Mouse (Mus musculus) stomach, postnatal 0 days (tissue): Measurements from ENCODE around the gene Ovol1. TPM values are rescaled to one million over a fixed set of nuclear protein-coding genes. Genes with fewer than 3 reads are reported as not detected.

ENCODE experiments used
- ATAC-seq: fragments of 200-750 bp; cut with Nextera tagmentation; 2 replicates; pipeline ENCODE4 v1.8.0; 2017; ENCODE audit not compliant: low FRiP score, low TSS enrichment
- DNase-seq: peaks from one replicate; pipeline ENCODE4 v3.0.0-alpha.2; 2016; ENCODE audit warnings: low spot score
- H3K27ac ChIP-seq: fragments of 300-500 bp; sonication (generic); replicated peaks from 2 replicates; pipeline ENCODE4 v1.5.1; 2014; ENCODE audit warnings: mild to moderate bottlenecking, control low read depth
- H3K27me3 ChIP-seq: fragments of 300-500 bp; sonication (generic); 2 replicates; pipeline ENCODE4 v1.6.1; 2014; ENCODE audit warnings: low read length; ENCODE audit not compliant: control insufficient read depth, insufficient read depth
- H3K36me3 ChIP-seq: fragments of 300-500 bp; sonication (generic); 2 replicates; pipeline ENCODE4 v1.6.1; 2014; ENCODE audit warnings: low read length, mixed read lengths; ENCODE audit not compliant: control insufficient read depth, insufficient read depth
- H3K4me1 ChIP-seq: fragments of 300-500 bp; sonication (generic); replicated peaks from 2 replicates; pipeline ENCODE4 v1.6.1; 2014; ENCODE audit warnings: antibody characterized with exemption; ENCODE audit not compliant: control insufficient read depth, insufficient read depth
- H3K4me2 ChIP-seq: fragments of 300-500 bp; sonication (generic); replicated peaks from 2 replicates; pipeline ENCODE4 v1.6.1; 2014; ENCODE audit warnings: low read depth, mild to moderate bottlenecking, control low read depth, moderate library complexity
- H3K4me3 ChIP-seq: fragments of 300-500 bp; sonication (generic); 2 replicates; pipeline ENCODE4 v1.5.1; 2014; ENCODE audit warnings: low read depth, low read length, control low read depth
- H3K9ac ChIP-seq: fragments of 300-500 bp; sonication (generic); 2 replicates; pipeline ENCODE4 v1.6.1; 2014; ENCODE audit warnings: mild to moderate bottlenecking, low read length, control low read depth, mixed read lengths
- H3K9me3 ChIP-seq: fragments of 300-500 bp; sonication (generic); 2 replicates; pipeline ENCODE4 v1.6.1; 2016; ENCODE audit warnings: low read length; ENCODE audit not compliant: control insufficient read depth
- CTCF ChIP-seq: IDR thresholded peaks from 2 replicates; pipeline ENCODE4 v1.5.1; 2016; ENCODE audit warnings: antibody characterized with exemption, low read depth, mild to moderate bottlenecking, moderate library complexity
- EP300 ChIP-seq: optimal IDR thresholded peaks from 2 replicates; pipeline ENCODE3; 2016; ENCODE audit warnings: antibody characterized with exemption
- WGBS: fragments of 180-500 bp; shearing (Covaris S2); extraction: QIAGEN DNeasy Blood & Tissue Kit; methylation state at CpG from one replicate; pipeline ENCODE4 v1.1.7; 2014; 5-methylcytosine and 5-hydroxymethylcytosine counted together
- polyA plus RNA-seq: library from polyadenylated mRNA; unstranded; fragments of >200 nt; fragmentation: Nextera tagmentation; extraction: Ambion mirVana; gene quantifications from 2 replicates; pipeline ENCODE4 v1.2.1, GENCODE M21; 2015

Gene Ovol1
- polyA plus RNA-seq, 1 experiment from 2014 or later: 28.2 TPM

DNA sequence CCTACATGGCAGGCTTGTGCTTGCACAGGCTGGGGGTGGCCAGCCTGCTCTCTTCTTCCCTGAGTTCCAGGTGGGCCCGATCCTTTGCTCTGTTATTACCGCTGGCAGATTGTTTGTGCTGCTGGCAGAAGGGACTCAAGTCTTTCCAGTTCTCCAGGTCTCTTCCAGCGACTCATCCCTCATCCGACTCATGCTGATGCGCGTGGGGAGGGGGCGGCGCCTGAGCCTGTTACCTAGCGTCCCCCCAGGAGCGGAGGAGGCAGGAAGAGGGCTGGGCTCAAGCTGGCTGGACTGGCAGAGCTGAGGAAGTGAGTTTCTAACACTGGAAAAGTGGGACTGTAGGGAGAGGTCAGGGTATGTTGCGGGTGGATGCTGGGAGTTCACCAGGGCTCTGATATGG lies 16.4 kb downstream of the Ovol1 start:
- no peak for DNase-seq
- 0 out of 2 replicates have a peak overlapping the region, but pooled peaks have one; percentile 8 for H3K27ac ChIP-seq
- 43% methylated on average over 11 of the region's 11 CpGs for WGBS
- 0 out of 2 replicates have a peak, but pooled peaks have one; percentile 24 for ATAC-seq
- H3K27me3 ChIP-seq: no peaks in the 10 kb centered on the region
- H3K4me2 ChIP-seq: no peak overlapping the region
- H3K9ac ChIP-seq: no peak overlapping the region; the same call in 1 of the 2 replicates
- H3K4me3 ChIP-seq: no peak overlapping the region
- H3K9me3 ChIP-seq: no peaks in the 10 kb centered on the region
- no peaks in the 10 kb centered on the region for H3K36me3 ChIP-seq
- TF ChIP-seq CTCF: no peak
- no peak for TF ChIP-seq EP300
- no peaks in the 10 kb centered on the region for H3K4me1 ChIP-seq

DNA sequence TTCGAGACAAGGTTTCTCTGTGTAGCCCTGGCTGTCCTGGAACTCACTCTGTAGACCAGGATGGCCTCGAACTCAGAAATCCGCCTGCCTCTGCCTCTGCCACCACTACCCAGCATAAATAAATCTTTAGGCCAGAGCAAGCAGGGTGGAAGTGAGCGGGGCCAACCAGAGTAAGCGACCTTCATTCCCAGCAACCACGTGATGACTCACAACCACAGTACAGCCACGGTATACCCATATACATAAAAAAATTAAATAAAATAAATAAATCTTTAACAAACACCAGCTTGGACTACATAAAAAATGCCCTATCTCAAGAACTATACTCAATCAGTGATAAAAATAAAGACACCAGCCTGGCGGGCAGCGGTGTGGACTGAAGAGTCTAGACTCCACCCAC lies 17.1 kb downstream of the Ovol1 start:
- WGBS: 77% methylated on average over 9 of the region's 9 CpGs
- no peak overlapping the region for H3K27ac ChIP-seq
- no peak overlapping the region for H3K4me2 ChIP-seq
- DNase-seq (no peak), ATAC-seq (no peak)
- H3K9me3 ChIP-seq: no peaks in the 10 kb centered on the region
- no peak overlapping the region for H3K9ac ChIP-seq
- H3K36me3 ChIP-seq: no peaks in the 10 kb centered on the region
- TF ChIP-seq EP300 (no peak), CTCF (no peak)
- H3K4me1 ChIP-seq: no peaks in the 10 kb centered on the region
- H3K27me3 ChIP-seq: no peaks in the 10 kb centered on the region
- no peak overlapping the region for H3K4me3 ChIP-seq

DNA sequence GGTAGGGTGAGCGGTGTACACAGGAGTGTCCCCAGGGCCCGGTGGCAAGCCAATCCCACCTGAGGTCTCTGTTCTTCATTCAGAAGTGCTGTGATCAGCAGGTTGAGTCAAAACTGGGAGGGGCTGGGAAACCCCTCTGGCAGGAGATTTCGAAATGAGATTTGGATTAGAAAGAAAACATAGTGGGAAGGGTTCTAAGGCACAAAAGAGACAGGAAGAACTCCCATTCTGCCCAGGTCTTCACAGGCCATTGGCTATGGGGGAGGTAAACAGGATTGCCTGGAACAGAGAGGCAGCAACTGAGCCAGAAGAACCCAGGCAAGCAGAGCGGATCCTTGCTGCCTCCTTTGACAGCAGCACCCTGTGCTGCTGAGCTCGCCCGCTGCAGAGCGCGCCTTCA lies 21.7 kb downstream of the Ovol1 start:
- DNase-seq (no peak), ATAC-seq (no peak)
- WGBS: 71% methylated on average over 8 of the region's 8 CpGs
- H3K9ac ChIP-seq: no peak overlapping the region
- H3K4me3 ChIP-seq: no peak overlapping the region
- H3K27me3 ChIP-seq: no peaks in the 10 kb centered on the region
- peak overlapping the region; percentile 8; the same call in 1 of the 2 replicates for H3K27ac ChIP-seq
- H3K4me1 ChIP-seq: no peaks in the 10 kb centered on the region
- H3K4me2 ChIP-seq: no peak overlapping the region
- TF ChIP-seq CTCF: no peak
- TF ChIP-seq EP300: no peak
- no peaks in the 10 kb centered on the region for H3K36me3 ChIP-seq
- no peaks in the 10 kb centered on the region for H3K9me3 ChIP-seq

DNA sequence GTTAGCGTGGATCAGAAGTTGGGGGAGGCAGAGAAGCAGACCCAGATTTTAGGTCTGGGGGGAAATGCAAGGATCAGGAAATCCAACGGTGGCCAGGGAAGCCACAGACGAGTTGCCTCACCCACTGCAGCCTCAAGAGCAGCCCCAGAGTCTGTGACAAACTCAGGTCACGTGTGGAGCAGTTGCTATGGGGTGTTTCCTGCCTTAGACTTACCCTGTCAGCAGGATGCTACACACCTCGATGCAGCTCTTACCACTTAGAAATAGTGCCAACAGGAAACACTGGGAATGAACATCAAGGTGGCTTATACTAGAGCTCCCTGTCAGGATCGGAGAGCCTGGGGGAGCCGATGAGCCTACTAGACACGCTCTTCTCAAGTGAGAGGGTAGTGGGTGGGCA lies 27.9 kb downstream of the Ovol1 start:
- TF ChIP-seq EP300 (no peak), CTCF (no peak)
- Histone ChIP-seq H3K9ac (no peak overlapping the region), H3K36me3 (no peaks in the 10 kb centered on the region), H3K27me3 (no peaks in the 10 kb centered on the region), H3K4me2 (no peak overlapping the region), H3K4me3 (no peak overlapping the region), H3K27ac (no peak overlapping the region), H3K9me3 (no peaks in the 10 kb centered on the region), H3K4me1 (no peaks in the 10 kb centered on the region)
- ATAC-seq (no peak), DNase-seq (no peak)
- WGBS: 65% methylated on average over 8 of the region's 8 CpGs

DNA sequence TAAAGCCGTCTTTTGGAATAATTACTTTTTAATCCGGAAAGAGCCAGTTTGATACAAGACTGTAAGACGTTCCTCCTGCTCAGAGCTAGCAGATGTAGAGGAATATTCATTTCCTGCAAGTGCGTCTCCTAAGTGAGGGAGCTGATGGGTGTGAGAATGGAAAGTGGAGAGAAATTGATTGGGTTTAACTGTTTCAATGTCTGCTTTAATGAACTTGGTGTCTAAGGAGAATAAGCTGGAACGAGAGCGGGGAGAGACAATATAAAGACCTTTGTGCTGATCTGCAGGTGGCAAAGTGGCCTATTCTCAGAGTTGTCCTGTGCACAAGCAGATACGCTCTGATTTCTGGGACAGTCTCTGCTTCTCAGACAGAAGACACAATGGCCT lies 30.3 kb downstream of the Ovol1 start:
- H3K9ac ChIP-seq: no peak overlapping the region
- H3K27ac ChIP-seq: peak overlapping the region; percentile 25; the same call in 1 of the 2 replicates
- no peaks in the 10 kb centered on the region for H3K27me3 ChIP-seq
- WGBS: 44% methylated on average over 7 of the region's 7 CpGs
- H3K4me3 ChIP-seq: no peak overlapping the region
- TF ChIP-seq CTCF (no peak), EP300 (no peak)
- H3K36me3 ChIP-seq: no peaks in the 10 kb centered on the region
- no peaks in the 10 kb centered on the region for H3K4me1 ChIP-seq
- H3K4me2 ChIP-seq: peak overlapping the region; percentile 59; the same call in 1 of the 2 replicates
- H3K9me3 ChIP-seq: no peaks in the 10 kb centered on the region
- ATAC-seq (no peak), DNase-seq (no peak)

DNA sequence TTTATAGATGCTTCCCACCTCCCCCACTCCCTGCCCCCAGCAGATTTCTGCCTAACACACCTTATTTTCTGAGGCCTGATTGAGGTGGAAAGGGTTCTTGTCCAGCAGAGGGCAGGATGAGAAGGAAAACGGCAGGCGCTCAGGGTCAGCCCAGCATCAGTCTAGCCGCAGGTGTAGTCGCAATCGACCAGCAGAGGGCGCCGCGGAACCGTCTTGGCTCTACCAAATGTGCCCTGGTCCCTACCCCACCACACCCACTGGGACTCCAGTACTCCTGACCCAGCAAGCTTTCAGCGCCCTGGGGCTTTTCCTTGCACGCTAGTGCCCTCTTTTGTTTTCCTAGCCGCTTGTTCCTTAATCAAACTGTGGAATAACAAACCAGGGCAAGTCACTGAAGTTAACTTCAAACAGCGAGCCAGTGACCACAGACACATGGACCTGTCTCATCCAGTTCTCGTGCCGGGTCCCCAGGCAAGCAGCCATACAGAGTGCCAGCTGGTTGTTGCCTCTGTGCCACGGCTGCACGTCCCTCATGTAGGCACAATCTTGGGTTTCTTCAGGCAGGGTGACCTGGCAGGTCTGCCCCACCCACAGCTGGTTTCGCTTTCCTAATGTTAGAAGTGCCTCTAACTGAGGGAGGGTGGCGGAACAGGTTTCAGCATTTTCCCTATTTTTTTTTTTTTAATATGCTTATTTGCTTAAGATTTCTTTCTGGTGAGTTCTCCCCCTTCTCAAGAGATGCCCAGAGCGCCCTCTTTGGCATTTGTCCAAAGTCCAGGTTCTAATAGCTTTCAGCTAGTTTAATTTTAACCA lies 30.9 kb downstream of the Ovol1 start:
- H3K4me2 ChIP-seq: peak overlapping the region; percentile 59
- H3K4me1 ChIP-seq: no peaks in the 10 kb centered on the region
- no peaks in the 10 kb centered on the region for H3K27me3 ChIP-seq
- no peak for TF ChIP-seq EP300
- peak; percentile 100 for TF ChIP-seq CTCF
- 9% methylated on average over 20 of the region's 20 CpGs for WGBS
- 0 out of 2 replicates have a peak overlapping the region, but pooled peaks have one; percentile 27 for H3K9ac ChIP-seq
- H3K4me3 ChIP-seq: peak overlapping the region; percentile 25
- no peaks in the 10 kb centered on the region for H3K36me3 ChIP-seq
- H3K27ac ChIP-seq: peak overlapping the region; percentile 90
- H3K9me3 ChIP-seq: no peaks in the 10 kb centered on the region
- ATAC-seq (peak; percentile 98), DNase-seq (peak; percentile 99)
